Mouse (Mus musculus): ENCODE data around the gene AY074887.

The AY074887 gene

GRCm38 (mm10) chr9:54950575-54951321, at the start of gene AY074887, which contains the start of gene Psma4:
AY074887 (minus strand) TSS chr9:54950998.
Psma4 (plus strand) TSS chr9:54950790.
- DNase-seq, result peak; percentile 92 to 94

- DNase-seq, result no peak
Measured at GRCm38 (mm10) chr9:54995645-54996044, 44.8 kb upstream of the AY074887 start.

GRCm38 (mm10) chr9:54994381-54994780, 43.6 kb upstream of the AY074887 start:
- DNase-seq, result no peak

- no peak for DNase-seq
Measured at GRCm38 (mm10) chr9:54990362-54990761, 39.6 kb upstream of the AY074887 start.

GRCm38 (mm10) chr9:54982401-54982800, 31.6 kb upstream of the AY074887 start:
- no peak for DNase-seq

DNA sequence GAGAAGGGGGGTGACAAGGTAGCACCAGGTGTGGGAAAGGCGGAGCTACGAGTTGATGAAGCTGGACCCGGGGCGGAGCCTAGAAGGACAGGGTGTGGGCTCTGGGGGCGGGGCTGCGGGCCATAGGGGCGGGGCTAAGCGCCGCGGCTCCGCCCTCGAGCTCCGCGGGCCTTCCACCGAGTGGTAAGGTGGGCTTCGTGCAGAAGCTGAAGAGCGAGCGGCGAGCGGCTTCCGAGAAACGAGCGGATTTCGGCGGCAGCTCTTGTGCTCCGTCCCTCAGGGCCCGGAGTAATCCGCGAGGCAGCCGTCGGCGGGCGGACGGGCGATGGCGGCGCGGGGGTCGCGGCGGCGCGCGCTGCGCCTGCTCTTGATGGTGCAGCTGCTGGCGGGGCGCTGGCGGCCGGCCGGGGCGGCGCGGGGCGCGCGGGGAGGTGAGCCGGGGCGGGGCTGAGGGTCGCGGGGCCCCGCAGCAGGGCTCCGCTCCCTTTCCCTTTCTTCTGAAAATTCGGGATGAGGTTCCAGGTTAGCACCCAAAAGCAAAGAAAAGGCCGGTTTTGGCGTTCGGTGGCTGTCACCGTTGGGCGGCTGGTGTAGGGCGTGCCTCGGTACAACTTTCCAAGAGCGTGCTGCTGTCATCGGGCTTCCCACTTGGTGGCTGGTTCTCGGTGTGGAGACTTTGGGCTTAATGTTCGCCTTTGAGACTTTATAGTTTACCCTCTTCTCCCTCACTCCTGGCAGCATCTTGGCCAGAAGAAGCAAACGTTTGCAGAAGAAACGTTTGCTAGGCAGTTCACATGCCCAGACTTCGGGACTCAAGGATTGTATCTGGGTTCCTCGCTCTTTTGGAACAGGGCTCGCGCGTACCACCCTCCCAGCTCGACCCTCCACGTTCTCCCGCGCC, 30.7 kb upstream of the AY074887 start:
- peak; percentile 19 to 40 for DNase-seq

DNA sequence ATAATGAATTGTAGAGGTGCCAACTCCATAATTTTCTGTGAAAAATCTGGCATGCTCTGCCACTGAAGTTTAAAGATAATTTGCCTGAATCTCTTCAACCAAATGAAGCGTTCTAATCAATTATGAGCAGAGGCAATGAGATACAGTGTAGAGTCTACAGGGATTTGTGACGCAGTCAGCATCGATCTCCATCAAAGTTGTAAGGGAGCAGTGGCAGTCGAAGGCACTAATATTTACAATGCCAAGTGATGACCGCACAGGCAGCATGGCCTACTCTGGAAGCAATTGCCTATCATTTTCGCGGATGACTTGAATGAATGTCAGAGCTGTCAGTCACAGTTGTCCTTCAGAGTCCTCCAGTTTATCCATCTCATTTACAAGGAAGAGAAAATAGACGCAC, 29.9 kb upstream of the AY074887 start, which contains the start of gene Chrna5:
TSS of gene Chrna5 (plus strand) at position 207 of the 400 bp plus-strand sequence.
- DNase-seq, result no peak

GRCm38 (mm10) chr9:54969972-54970637, 19.3 kb upstream of the AY074887 start:
- DNase-seq, result no peak

DNA sequence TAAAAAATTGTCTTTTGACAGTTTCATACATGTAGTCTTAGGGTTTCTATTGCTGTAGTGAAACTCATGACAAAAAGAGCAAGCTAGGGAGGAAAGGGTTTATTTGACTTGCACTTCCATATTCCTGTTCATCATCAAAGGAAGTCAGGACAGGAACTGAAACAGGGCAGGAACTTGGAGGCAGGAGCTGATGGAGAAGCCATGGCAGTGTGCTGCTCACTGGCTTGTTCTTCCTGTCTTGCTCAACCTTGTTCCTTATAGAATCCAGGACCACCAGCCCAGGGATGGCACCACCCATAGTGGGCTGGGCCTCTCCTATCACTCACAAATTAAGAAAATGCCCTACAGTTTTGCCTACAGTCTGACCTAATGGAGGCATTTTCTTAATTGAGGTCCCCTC, 12.9 kb upstream of the AY074887 start:
- DNase-seq, result no peak

DNA sequence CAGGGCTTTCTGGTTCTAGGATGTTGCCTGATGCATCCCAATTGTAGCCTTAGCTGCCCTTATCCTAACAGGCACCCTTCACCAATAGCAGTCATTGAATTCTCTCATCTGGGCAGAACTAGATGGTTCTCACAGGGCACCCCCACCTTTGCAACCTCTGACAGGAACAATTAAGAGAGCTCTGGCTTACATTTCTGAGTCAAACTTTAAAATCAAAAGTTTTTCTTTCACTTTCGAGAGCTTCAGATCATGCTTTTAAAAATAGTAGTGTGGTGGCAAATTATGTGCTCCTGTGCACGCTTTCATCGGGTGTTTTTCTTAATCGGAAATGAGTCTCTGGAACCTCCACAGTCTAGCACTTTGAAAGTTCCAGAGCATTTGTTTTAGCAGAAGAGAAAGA, 10.3 kb upstream of the AY074887 start:
- DNase-seq, result no peak

DNA sequence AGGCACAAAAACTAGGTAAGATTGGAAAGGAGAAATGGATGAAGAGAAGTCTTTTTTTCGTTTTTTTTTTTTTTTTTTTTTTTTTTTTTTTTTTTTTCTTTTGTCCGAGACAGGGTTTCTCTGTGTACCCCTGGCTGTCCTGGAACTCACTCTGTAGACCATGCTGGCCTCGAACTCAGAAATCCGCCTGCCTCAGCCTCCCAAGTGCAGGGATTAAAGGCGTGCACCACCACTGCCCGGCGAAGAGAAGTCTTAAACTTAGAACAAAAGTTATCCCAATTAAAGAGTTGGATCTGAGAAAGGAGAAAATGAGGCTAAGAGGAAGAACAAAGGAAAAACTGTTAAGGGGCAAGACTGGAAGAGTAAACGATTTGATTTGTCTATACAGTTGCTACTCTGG, 636 bp downstream of the AY074887 start:
- DNase-seq, result peak in 1 of 2 experiments; percentile 5

DNA sequence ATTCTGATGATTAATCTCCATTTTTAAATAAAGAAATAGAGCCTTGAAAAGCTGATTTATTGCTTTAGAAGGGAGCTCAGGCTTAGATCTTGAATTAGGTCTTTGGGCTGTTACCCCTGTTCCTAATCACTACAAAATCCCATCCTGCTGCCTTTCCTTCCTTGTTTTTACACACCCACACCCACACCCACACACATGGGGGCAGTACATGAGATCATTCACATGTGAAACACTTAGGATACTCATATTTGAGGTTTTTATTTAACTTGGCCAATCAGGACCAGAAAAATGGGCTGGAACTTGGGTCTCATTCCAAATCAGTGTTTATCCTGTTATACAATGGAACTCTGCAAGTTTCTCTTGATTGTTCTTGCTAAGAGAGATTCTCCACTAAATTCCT, 1.3 kb downstream of the AY074887 start:
- DNase-seq, result no peak

- no peak for DNase-seq
Measured at GRCm38 (mm10) chr9:54946256-54946655, 4.5 kb downstream of the AY074887 start.

DNA sequence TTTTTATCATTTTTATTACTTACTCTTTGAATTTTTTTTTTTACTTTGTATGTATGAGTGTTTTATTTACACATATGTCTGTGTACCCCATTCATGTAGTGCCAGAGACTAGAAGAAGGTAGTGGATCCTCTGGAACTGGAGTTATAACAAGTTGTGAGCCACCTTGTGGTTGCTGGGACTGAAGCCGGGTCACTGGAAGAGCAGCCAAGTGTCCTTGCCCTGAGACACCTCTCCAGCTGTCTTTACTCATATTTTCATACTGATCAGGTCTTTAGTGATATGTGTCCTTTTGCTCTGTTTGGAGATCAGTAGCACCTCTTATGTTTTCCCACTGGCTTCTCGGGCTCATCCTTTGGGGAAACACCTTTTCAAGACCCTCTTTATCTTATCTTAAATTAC, 6.3 kb downstream of the AY074887 start:
- no peak for DNase-seq

- no peak for DNase-seq
Measured at GRCm38 (mm10) chr9:54942071-54942470, 8.7 kb downstream of the AY074887 start.

DNA sequence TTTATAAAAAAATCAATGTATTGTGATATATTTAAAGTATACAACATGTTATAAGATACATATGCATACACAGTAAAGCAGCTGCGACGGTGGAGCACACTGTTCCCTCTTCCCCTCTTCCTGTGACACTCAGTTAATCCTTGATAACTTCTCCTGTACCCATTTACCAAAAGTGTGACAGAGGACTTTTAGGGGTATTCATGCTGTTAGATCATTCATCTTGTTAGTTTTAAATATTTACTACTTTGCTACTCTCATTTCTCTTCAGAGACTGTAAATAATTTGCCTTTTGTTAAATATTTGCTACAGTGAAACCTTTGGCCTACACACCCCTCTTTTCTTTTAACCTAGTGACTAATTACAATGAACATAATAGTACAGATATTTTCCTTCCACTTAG, 18.4 kb downstream of the AY074887 start:
- no peak for DNase-seq

DNA sequence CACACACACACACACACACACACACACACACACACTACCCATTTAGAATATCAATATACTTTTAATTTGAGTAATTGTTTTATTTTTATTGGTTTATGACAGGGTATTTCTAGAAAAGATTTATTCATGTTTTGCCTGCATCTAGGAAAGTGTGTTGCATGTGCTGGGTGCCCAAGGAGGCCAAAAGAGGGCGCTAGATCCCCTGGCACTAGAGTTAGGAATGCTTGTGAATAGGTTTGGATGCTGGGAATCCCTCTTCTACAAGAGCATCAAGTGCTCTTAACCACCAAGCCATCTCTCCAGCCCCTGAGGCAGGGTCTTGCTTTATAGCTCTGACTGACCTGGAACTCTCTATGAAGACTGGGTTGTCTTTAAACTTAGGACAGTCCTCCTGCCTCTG, 19.0 kb downstream of the AY074887 start:
- no peak for DNase-seq

- DNase-seq, result no peak
Measured at GRCm38 (mm10) chr9:54930741-54931140, 20.1 kb downstream of the AY074887 start.

DNA sequence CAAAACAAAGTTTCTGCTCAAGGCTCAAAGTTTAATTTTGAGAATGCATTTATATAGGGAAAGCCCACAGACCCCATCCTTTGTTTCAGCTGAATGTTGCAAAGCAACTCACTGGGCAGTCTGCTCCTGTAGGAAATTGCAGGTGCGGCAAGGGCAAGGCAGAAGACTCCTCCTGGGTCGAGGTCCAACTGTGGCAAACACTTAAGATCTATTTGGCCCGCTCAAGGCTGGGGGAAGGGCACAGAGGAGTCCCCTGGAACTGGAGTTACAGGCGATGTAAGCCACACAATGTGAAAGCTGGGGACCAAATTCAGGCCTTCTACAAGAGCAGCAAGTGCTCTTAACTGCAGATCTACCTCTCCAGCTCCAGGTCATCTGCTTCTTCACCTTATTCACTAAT, 30.9 kb downstream of the AY074887 start:
- no peak for DNase-seq

DNA sequence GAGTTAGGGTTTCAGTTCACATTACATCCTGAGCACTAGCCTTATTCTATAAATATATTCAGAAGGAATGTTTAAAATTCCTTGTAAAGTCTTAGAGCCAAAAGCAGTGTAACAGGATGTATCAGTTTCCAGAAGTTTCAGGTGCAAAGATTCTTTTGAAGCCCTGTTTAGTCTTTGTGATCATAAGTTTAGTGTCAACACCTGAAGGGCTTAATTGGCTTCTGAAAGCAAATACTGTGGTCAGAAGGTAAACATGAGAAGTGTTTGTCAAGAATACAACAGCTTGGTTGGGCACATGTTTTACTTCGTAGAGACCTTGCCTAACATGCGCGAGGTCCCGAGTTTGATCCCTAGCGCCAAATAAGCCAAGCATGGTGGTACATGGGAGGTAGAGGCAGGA, 32.0 kb downstream of the AY074887 start:
- DNase-seq, result no peak

DNA sequence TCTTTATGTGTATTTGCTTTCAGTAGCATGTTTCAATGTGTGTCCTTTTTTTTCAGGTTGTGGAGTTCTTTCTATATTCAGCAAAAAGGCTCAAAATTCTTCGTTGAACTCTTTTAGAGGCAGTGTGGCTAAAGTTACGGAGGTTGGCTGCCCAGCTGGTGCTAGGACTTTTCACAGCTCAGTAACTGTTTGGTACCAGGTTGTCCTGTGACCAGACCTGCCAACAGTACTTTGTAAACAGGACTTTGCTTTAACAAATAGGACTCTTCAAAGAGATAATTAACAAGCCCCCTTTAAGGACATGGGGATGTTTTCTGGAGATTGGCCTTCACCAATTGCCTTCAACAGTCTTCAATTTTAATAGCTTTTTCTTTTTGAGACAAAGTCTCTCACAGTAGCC, 32.6 kb downstream of the AY074887 start:
- no peak for DNase-seq

DNA sequence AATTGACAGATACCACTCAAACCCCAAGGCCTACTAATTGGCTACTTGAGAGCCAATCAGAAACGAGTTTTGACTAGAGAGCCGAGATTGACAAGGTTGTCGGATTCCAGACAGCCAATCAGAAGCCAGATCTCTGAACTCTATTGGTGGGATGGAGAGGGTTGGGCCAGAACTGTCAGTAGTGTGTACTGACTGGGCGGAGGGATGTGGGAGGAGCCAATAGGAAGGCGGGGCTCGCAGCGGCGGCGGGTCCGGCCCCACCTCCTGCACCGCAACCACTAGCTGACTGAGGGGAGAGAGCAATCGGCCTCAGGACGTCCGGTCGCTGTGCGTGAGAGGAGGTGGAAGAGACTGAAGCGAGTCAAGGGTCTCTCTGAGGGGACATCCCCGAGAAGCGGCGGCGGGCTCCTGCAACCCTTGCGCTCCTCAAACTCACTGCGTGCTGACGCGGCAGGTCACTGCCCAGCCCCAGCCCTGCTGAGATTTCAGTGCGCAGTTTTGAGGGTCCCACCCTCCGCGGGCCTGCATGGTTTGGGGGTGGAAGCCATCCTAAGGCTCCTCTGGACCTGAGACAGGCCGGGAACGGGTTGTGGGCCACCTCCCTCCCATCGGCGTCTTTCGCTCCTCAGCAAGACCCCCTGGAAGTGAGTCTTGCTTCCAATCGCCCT, 33.7 kb downstream of the AY074887 start, which contains the start of gene Hykk:
TSS of gene Hykk (plus strand) at position 274 of the 668 bp plus-strand sequence.
- peak; percentile 92 to 93 for DNase-seq

GRCm38 (mm10) chr9:54916401-54916800, 34.4 kb downstream of the AY074887 start:
- no peak for DNase-seq
